Mouse (Mus musculus) kidney, adult 11 months (tissue): ENCODE data around the gene Sbf2.
A peak's percentile ranks its signal among the peaks of the same experiment; 100 is the strongest.
"Not testable (repeated sequence)": the region's sequence is repeated elsewhere in the genome, so short reads cannot be mapped to it uniquely, and the experiment has no call there.

Experiments
- DNase-seq: peaks from one replicate; pipeline ENCODE4 v3.0.0; 2022

Gene Sbf2

GRCm38 (mm10) chr7:110629892-110630666 is 15.4 kb upstream of the Sbf2 start:
- peak; percentile 84 for DNase-seq

- DNase-seq = peak; percentile 36
These were observed 14.1 kb upstream of the Sbf2 start for GRCm38 (mm10) chr7:110628611-110629354.

GRCm38 (mm10) chr7:110628273-110628600 is 13.5 kb upstream of the Sbf2 start:
- no peak for DNase-seq

GRCm38 (mm10) chr7:110627486-110628272 is 13.0 kb upstream of the Sbf2 start, which contains the start of gene Adm:
Gene Adm (plus strand): TSS chr7:110627661.
- DNase-seq = peak; percentile 86

GRCm38 (mm10) chr7:110627099-110627482 is 12.4 kb upstream of the Sbf2 start:
- peak; percentile 40 for DNase-seq

- DNase-seq = peak; percentile 68
These were observed 11.7 kb upstream of the Sbf2 start for GRCm38 (mm10) chr7:110626186-110627098.

GRCm38 (mm10) chr7:110625489-110625888 is 10.8 kb upstream of the Sbf2 start:
- no peak for DNase-seq

- no peak for DNase-seq
These were observed 10.2 kb upstream of the Sbf2 start for GRCm38 (mm10) chr7:110624961-110625360.

GRCm38 (mm10) chr7:110624067-110624466 is 9.3 kb upstream of the Sbf2 start:
- DNase-seq = no peak

- no peak for DNase-seq
These were observed 4.4 kb upstream of the Sbf2 start for GRCm38 (mm10) chr7:110619086-110619611.

- DNase-seq = peak; percentile 83
These were observed 1.1 kb upstream of the Sbf2 start for GRCm38 (mm10) chr7:110615792-110616191.

- DNase-seq = peak; percentile 83
These were observed 469 bp upstream of the Sbf2 start for GRCm38 (mm10) chr7:110615151-110615631.

- DNase-seq = no peak
These were observed 1.2 kb downstream of the Sbf2 start for GRCm38 (mm10) chr7:110613381-110614132.

GRCm38 (mm10) chr7:110606906-110607305 is 7.8 kb downstream of the Sbf2 start:
- no peak for DNase-seq

GRCm38 (mm10) chr7:110605476-110605875 is 9.2 kb downstream of the Sbf2 start:
- no peak for DNase-seq

- no peak for DNase-seq
These were observed 17.6 kb downstream of the Sbf2 start for GRCm38 (mm10) chr7:110597141-110597540.

- not testable (repeated sequence) for DNase-seq
These were observed 20.7 kb downstream of the Sbf2 start for GRCm38 (mm10) chr7:110593991-110594390.

- DNase-seq = no peak
These were observed 27.0 kb downstream of the Sbf2 start for GRCm38 (mm10) chr7:110587721-110588120.

- no peak for DNase-seq
These were observed 29.5 kb downstream of the Sbf2 start for GRCm38 (mm10) chr7:110585250-110585649.

GRCm38 (mm10) chr7:110584159-110584558 is 30.6 kb downstream of the Sbf2 start:
- DNase-seq = no peak

- DNase-seq = no peak
These were observed 31.0 kb downstream of the Sbf2 start for GRCm38 (mm10) chr7:110583705-110584104.
